Mouse (Mus musculus) CH12.LX (cell line): Measurements from ENCODE around the gene Gm6309. TPM values are rescaled to one million over a fixed set of nuclear protein-coding genes. Genes with fewer than 3 reads are reported as not detected.
A peak's percentile ranks its signal among the peaks of the same experiment; 100 is the strongest.

Source experiments
- DNase-seq: peaks from one replicate; pipeline ENCODE4 v3.0.0-alpha.2; 2013; ENCODE audit errors: extremely low read depth
- H3K27ac ChIP-seq: 2 replicates; pipeline ENCODE4 v1.5.1; 2012; ENCODE audit warnings: low read depth, mild to moderate bottlenecking, control low read depth, moderate library complexity; ENCODE audit not compliant: insufficient read depth
- H3K27me3 ChIP-seq: replicated peaks from 2 replicates; pipeline ENCODE3; 2012; ENCODE audit warnings: inconsistent platforms
- H3K36me3 ChIP-seq, 2 experiments: replicated peaks in 1 of 2; 2 replicates each; pipeline versions ENCODE3 to v1.6.1; 2012; ENCODE audit warnings: inconsistent platforms in 1 of 2, low read length in 1 of 2, mild to moderate bottlenecking in 1 of 2, mixed read lengths in 1 of 2, moderate library complexity in 1 of 2; ENCODE audit not compliant: control insufficient read depth in 1 of 2, insufficient read depth in 1 of 2
- H3K4me1 ChIP-seq, 2 experiments: 2 replicates each; pipeline ENCODE4 v1.6.1; 2012; ENCODE audit warnings: inconsistent platforms in 1 of 2, moderate library complexity in 1 of 2; ENCODE audit not compliant: insufficient read depth in 2 of 2, control insufficient read depth in 1 of 2
- H3K4me2 ChIP-seq: 2 replicates; pipeline ENCODE4 v1.6.1; 2012; ENCODE audit warnings: low read depth, mild to moderate bottlenecking, control low read depth; ENCODE audit not compliant: poor library complexity, insufficient read depth, severe bottlenecking
- H3K4me3 ChIP-seq, 3 experiments: fragments of 150-350 bp in 1 of 3; sonication (generic) in 1 of 3; replicated peaks in 1 of 3; 2 replicates each; pipeline versions ENCODE3 to v1.5.1; 2011 to 2012; ENCODE audit warnings: low read depth in 2 of 3, low read length in 2 of 3, mild to moderate bottlenecking in 2 of 3, moderate library complexity in 2 of 3, control low read depth in 1 of 3, improper control_type of control experiment in 1 of 3, inconsistent platforms in 1 of 3, mixed read lengths in 1 of 3; ENCODE audit not compliant: poor library complexity in 1 of 3
- H3K79me2 ChIP-seq: replicated peaks from 2 replicates; pipeline ENCODE4 v1.6.1; 2012; ENCODE audit warnings: mild to moderate bottlenecking, moderate library complexity; ENCODE audit not compliant: control insufficient read depth, poor library complexity, insufficient read depth, severe bottlenecking; ENCODE audit errors: extremely low read depth
- H3K9ac ChIP-seq: 2 replicates; pipeline ENCODE4 v1.6.1; 2012; ENCODE audit warnings: low read depth, mild to moderate bottlenecking, control low read depth, moderate library complexity; ENCODE audit not compliant: insufficient read depth
- H3K9me3 ChIP-seq: replicated peaks from 2 replicates; pipeline ENCODE3; 2012; ENCODE audit warnings: low read length, inconsistent platforms, mixed read lengths
- CHD1 ChIP-seq: IDR thresholded peaks from 2 replicates; pipeline ENCODE4 v1.6.1; 2012; ENCODE audit warnings: low read depth, low read length, improper control_type of control experiment, inconsistent platforms
- CTCF ChIP-seq, 2 experiments: IDR thresholded peaks in 1 of 2; conservative IDR thresholded peaks in 1 of 2; 2 replicates each; pipeline ENCODE4 v1.5.1; 2011 to 2012; ENCODE audit warnings: low read depth in 2 of 2, low read length in 2 of 2, improper control_type of control experiment in 1 of 2, inconsistent platforms in 1 of 2, mild to moderate bottlenecking in 1 of 2, moderate library complexity in 1 of 2
- E2F4 ChIP-seq: IDR thresholded peaks from 2 replicates; pipeline ENCODE4 v1.6.1; 2011; ENCODE audit warnings: low read depth, low read length, improper control_type of control experiment; ENCODE audit not compliant: insufficient replicate concordance
- GABPA ChIP-seq: IDR thresholded peaks from 2 replicates; pipeline ENCODE4 v1.6.1; 2012; ENCODE audit warnings: low read depth, low read length, improper control_type of control experiment, inconsistent platforms; ENCODE audit not compliant: insufficient replicate concordance
- KAT2A ChIP-seq: IDR thresholded peaks from 2 replicates; pipeline ENCODE4 v1.6.1; 2012; ENCODE audit warnings: low read length, improper control_type of control experiment, inconsistent platforms; ENCODE audit not compliant: insufficient replicate concordance
- MAFK ChIP-seq: IDR thresholded peaks from 2 replicates; pipeline ENCODE4 v1.6.1; 2011; ENCODE audit warnings: low read length, improper control_type of control experiment; ENCODE audit not compliant: insufficient replicate concordance
- MAX ChIP-seq: IDR thresholded peaks from 2 replicates; pipeline ENCODE4 v1.6.1; 2011; ENCODE audit warnings: low read length, improper control_type of control experiment
- MAZ ChIP-seq: IDR thresholded peaks from 2 replicates; pipeline ENCODE4 v1.6.1; 2012; ENCODE audit warnings: low read depth, mild to moderate bottlenecking, inconsistent platforms, low read length, improper control_type of control experiment, moderate library complexity
- MYC ChIP-seq: IDR thresholded peaks from 2 replicates; pipeline ENCODE4 v1.6.1; 2011; ENCODE audit warnings: low read depth, mild to moderate bottlenecking, improper control_type of control experiment, low read length
- RAD21 ChIP-seq: IDR thresholded peaks from 2 replicates; pipeline ENCODE4 v1.6.1; 2011; ENCODE audit warnings: low read depth, mild to moderate bottlenecking, low read length, improper control_type of control experiment, moderate library complexity
- SMC3 ChIP-seq: IDR thresholded peaks from 2 replicates; pipeline ENCODE4 v1.6.1; 2011; ENCODE audit warnings: low read depth, low read length, improper control_type of control experiment
- UBTF ChIP-seq: IDR thresholded peaks from 2 replicates; pipeline ENCODE4 v1.6.1; 2012; ENCODE audit warnings: low read depth, mild to moderate bottlenecking, inconsistent platforms, low read length, improper control_type of control experiment, moderate library complexity
- USF2 ChIP-seq: conservative IDR thresholded peaks from 2 replicates; pipeline ENCODE4 v1.6.1; 2011; ENCODE audit warnings: low read depth, low read length, improper control_type of control experiment
- ZC3H11A ChIP-seq: IDR thresholded peaks from 2 replicates; pipeline ENCODE4 v1.6.1; 2012; ENCODE audit warnings: low read depth, mild to moderate bottlenecking, inconsistent platforms, low read length, improper control_type of control experiment
- ZKSCAN1 ChIP-seq: IDR thresholded peaks from 2 replicates; pipeline ENCODE4 v1.6.1; 2012; ENCODE audit warnings: low read depth, inconsistent platforms, low read length, improper control_type of control experiment, borderline replicate concordance
- dilution Hi-C: fragments of 300-500 bp; cut with MboI; formaldehyde crosslinking; loops from 2 replicates; pipeline ENCODE4 v1.14.3; 2020; ENCODE audit warnings: low sequenced_read_pairs; ENCODE audit not compliant: extremely low pct_unique_long_range_greater_than_20kb, extremely low pct_ligation_motif_present
- in situ Hi-C: fragments of 300-500 bp; cut with MboI; formaldehyde crosslinking; loops from 3 replicates; pipeline ENCODE4 v1.14.3; 2019; ENCODE audit warnings: low sequenced_read_pairs, low pct_ligation_motif_present, low pct_unique_long_range_greater_than_20kb, mixed read lengths
- polyA plus RNA-seq: library from polyadenylated mRNA; unstranded; fragments of >175 nt; gene quantifications from 2 replicates; pipeline ENCODE4 v1.2.1, GENCODE M21; 2012; ENCODE audit warnings: low read depth; ENCODE audit not compliant: insufficient read length
- total RNA-seq, 2 experiments: library from RNA; depleted of rRNA; stranded (reverse); fragments of 300-350 nt in 1 of 2; fragments of >200 nt in 1 of 2; gene quantifications; 2 replicates each; pipeline ENCODE4 v1.2.3; 2012 to 2014

The Gm6309 gene
- total and polyA plus RNA-seq, 3 experiments = not detected

DNA sequence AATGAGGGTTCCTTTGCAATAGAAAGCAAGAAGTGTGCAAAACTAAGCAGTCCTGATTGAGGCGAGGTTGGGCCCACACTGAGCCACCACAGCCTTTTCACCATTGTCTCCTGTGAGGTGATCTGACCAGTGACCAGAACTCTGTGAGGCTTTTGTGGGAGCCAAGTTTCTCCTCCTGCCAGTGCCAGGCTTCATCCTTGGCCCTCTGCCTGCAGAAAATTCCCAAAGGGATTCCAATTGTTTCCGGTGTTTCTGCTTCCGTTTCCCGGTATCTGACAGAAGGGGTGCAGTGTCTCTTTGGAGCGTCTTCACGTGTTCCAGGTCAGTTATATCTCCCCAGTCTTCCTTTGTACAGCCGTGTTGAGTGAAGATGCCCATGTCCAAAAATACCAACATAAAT is 18.2 kb upstream of the Gm6309 start:
- no peaks in the 10 kb centered on the region for H3K36me3 ChIP-seq

GRCm38 (mm10) chr5:146188144-146188543 is 17.6 kb upstream of the Gm6309 start:
- no peak for DNase-seq
- H3K79me2 ChIP-seq = no peaks in the 10 kb centered on the region
- H3K27me3 ChIP-seq = no peaks in the 10 kb centered on the region
- in situ Hi-C loops = loop anchor here (25.0 kb wide), 1 partner anchor 274 kb away; no protein-coding TSS in a partner anchor
- H3K4me3 ChIP-seq = no peak overlapping the region
- no peaks in the 10 kb centered on the region for H3K36me3 ChIP-seq
- no peak overlapping the region for H3K9ac ChIP-seq
- no peak overlapping the region for H3K27ac ChIP-seq
- H3K4me1 ChIP-seq = peaks cover 2 to 11% of the 10 kb centered on the region in 2 experiments
- no peak overlapping the region for H3K4me2 ChIP-seq
- TF ChIP-seq E2F4 (no peak), UBTF (no peak), RAD21 (peak; percentile 7; the same call in 1 of the 2 replicates), CTCF (conservative IDR thresholded peaks at IDR 0.05 in 1 of 2, IDR thresholded peaks at IDR 0.05 in 1 of 2; ENCODE audit: low read depth in 2 of 2, low read length in 2 of 2) (peak in 1 of 2 experiments; percentile 38; a peak in 2 of 4 replicates), SMC3 (peak; percentile 42; the same call in 1 of the 2 replicates), ZKSCAN1 (no peak)
- TF ChIP-seq, all 38 proteins: peak for 3
- H3K9me3 ChIP-seq = no peaks in the 10 kb centered on the region
- dilution Hi-C loops = no loop called here

More for the DNA sequence above, 18.2 kb upstream of the Gm6309 start:
- H3K9ac ChIP-seq = no peak overlapping the region
- H3K4me3 ChIP-seq = no peak overlapping the region
- DNase-seq = no peak
- H3K27me3 ChIP-seq = no peaks in the 10 kb centered on the region
- in situ Hi-C loops = loop anchor here (25.0 kb wide), 1 partner anchor 274 kb away; no protein-coding TSS in a partner anchor
- no peak overlapping the region for H3K27ac ChIP-seq
- H3K4me2 ChIP-seq = no peak overlapping the region
- TF ChIP-seq ZC3H11A (no peak), CHD1 (no peak), GABPA (no peak), KAT2A (no peak), MAFK (no peak), USF2 (no peak), MAX (no peak), MYC (no peak), RAD21 (no peak), MAZ (no peak)
- H3K9me3 ChIP-seq = no peaks in the 10 kb centered on the region
- H3K79me2 ChIP-seq = no peaks in the 10 kb centered on the region
- peaks cover 0 to 6% of the 10 kb centered on the region in 2 experiments; a peak in 3 of 4 replicates for H3K4me1 ChIP-seq
- dilution Hi-C loops = no loop called here
